Mouse (Mus musculus) lung, postnatal 0 days (tissue): ENCODE results near the gene Tomm40. TPM values are rescaled to one million over a fixed set of nuclear protein-coding genes. Genes with fewer than 3 reads are reported as not detected.

Experiments
- ATAC-seq: fragments of 200-750 bp; cut with Nextera tagmentation; 2 replicates; pipeline ENCODE4 v1.8.0; 2017; ENCODE audit warnings: moderate library complexity
- DNase-seq: peaks from one replicate; pipeline ENCODE4 v3.0.0-alpha.2; 2016; ENCODE audit warnings: low spot score
- H3K27ac ChIP-seq: fragments of 300-500 bp; sonication (generic); 2 replicates; pipeline ENCODE4 v1.5.1; 2014; ENCODE audit warnings: antibody characterized with exemption, mild to moderate bottlenecking, low read length, mixed read lengths
- H3K27me3 ChIP-seq: fragments of 300-500 bp; sonication (generic); replicated peaks from 2 replicates; pipeline ENCODE4 v1.6.1; 2014; ENCODE audit warnings: low read length, mixed read lengths; ENCODE audit not compliant: insufficient read depth
- H3K36me3 ChIP-seq: fragments of 300-500 bp; sonication (generic); 2 replicates; pipeline ENCODE4 v1.6.1; 2014; ENCODE audit warnings: low read length, mixed read lengths; ENCODE audit not compliant: insufficient read depth
- H3K4me1 ChIP-seq: fragments of 300-500 bp; sonication (generic); 2 replicates; pipeline ENCODE4 v1.6.1; 2014; ENCODE audit warnings: antibody characterized with exemption, low read depth, low read length, mixed read lengths; ENCODE audit not compliant: insufficient read depth
- H3K4me2 ChIP-seq: fragments of 300-500 bp; sonication (generic); replicated peaks from 2 replicates; pipeline ENCODE4 v1.6.1; 2014; ENCODE audit warnings: low read depth, mild to moderate bottlenecking, low read length, moderate library complexity, mixed read lengths
- H3K4me3 ChIP-seq: fragments of 300-500 bp; sonication (generic); 2 replicates; pipeline ENCODE4 v1.5.1; 2014; ENCODE audit warnings: low read depth, low read length
- H3K9ac ChIP-seq: fragments of 300-500 bp; sonication (generic); replicated peaks from 2 replicates; pipeline ENCODE4 v1.6.1; 2014; ENCODE audit warnings: low read depth, mild to moderate bottlenecking
- H3K9me3 ChIP-seq: fragments of 300-500 bp; sonication (generic); 2 replicates; pipeline ENCODE4 v1.6.1; 2016; ENCODE audit warnings: low read length, mixed read lengths
- CTCF ChIP-seq: IDR thresholded peaks from 2 replicates; pipeline ENCODE4 v1.5.1; 2016; ENCODE audit warnings: antibody characterized with exemption, mild to moderate bottlenecking
- EP300 ChIP-seq: IDR thresholded peaks from 2 replicates; pipeline ENCODE4 v1.6.1; 2016; ENCODE audit warnings: antibody characterized with exemption, mild to moderate bottlenecking, control low read depth
- WGBS: fragments of 180-500 bp; shearing (Covaris S2); extraction: QIAGEN DNeasy Blood & Tissue Kit; methylation state at CpG from one replicate; pipeline ENCODE4 v1.1.7; 2014; 5-methylcytosine and 5-hydroxymethylcytosine counted together
- polyA plus RNA-seq: library from polyadenylated mRNA; unstranded; fragments of >200 nt; fragmentation: Nextera tagmentation; extraction: Ambion mirVana; gene quantifications from 2 replicates; pipeline ENCODE4 v1.2.1, GENCODE M21; 2015

The Tomm40 gene
- polyA plus RNA-seq, 1 experiment from 2014 or later = 62.4 TPM

- Histone ChIP-seq H3K9me3 (no peaks in the 10 kb centered on the region), H3K4me2 (peak overlapping the region; percentile 81), H3K36me3 (no peaks in the 10 kb centered on the region), H3K27me3 (no peaks in the 10 kb centered on the region), H3K27ac (peak overlapping the region; percentile 96; the same call in 1 of the 2 replicates), H3K4me3 (no peak overlapping the region), H3K4me1 (peaks cover 24% of the 10 kb centered on the region; the same call in 1 of the 2 replicates), H3K9ac (no peak overlapping the region)
- DNase-seq (peak; percentile 47), ATAC-seq (no peak)
- 14% methylated on average over 6 of the region's 6 CpGs for whole genome bisulfite sequencing
- TF ChIP-seq EP300 = no peak
- no peak for TF ChIP-seq CTCF
These were observed 31.4 kb upstream of the Tomm40 start for GRCm38 (mm10) chr7:19746426-19747201.

DNA sequence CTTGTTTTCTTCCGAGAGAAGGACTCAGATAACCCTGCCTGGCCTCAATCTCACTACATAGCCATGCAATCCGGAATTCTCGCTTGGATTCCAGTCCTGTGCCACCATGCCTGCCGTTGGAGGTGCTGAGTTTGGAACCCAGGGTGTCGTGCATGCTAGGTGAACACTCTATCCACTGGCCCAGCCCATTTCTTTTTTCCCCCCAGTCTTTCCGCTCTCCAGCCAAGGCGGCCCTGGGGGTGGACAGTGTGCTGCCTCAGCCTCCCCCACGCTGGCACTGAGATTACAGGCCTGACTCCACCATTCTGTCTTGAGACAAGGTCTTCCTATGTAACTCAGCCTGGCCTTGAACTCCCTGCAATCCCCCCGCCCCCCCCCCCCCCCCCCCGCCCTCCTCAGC lies 30.7 kb upstream of the Tomm40 start:
- no peak overlapping the region for H3K27ac ChIP-seq

GRCm38 (mm10) chr7:19744590-19745385 lies 29.6 kb upstream of the Tomm40 start:
- Histone ChIP-seq H3K4me1 (peaks cover 21% of the 10 kb centered on the region; the same call in 1 of the 2 replicates), H3K4me2 (no peak overlapping the region), H3K9me3 (no peaks in the 10 kb centered on the region), H3K9ac (no peak overlapping the region), H3K4me3 (no peak overlapping the region), H3K27ac (no peak overlapping the region), H3K36me3 (no peaks in the 10 kb centered on the region), H3K27me3 (no peaks in the 10 kb centered on the region)
- ATAC-seq (no peak), DNase-seq (peak; percentile 57)
- TF ChIP-seq CTCF (no peak), EP300 (no peak)
- 37% methylated on average over 14 of the region's 14 CpGs for WGBS

More for the DNA sequence above, 30.7 kb upstream of the Tomm40 start:
- H3K4me1 ChIP-seq = peaks cover 24% of the 10 kb centered on the region; the same call in 1 of the 2 replicates
- TF ChIP-seq CTCF (no peak), EP300 (no peak)
- ATAC-seq = no peak
- no peaks in the 10 kb centered on the region for H3K27me3 ChIP-seq
- no peaks in the 10 kb centered on the region for H3K36me3 ChIP-seq
- H3K4me3 ChIP-seq = no peak overlapping the region
- no peak for DNase-seq
- H3K9ac ChIP-seq = no peak overlapping the region
- H3K9me3 ChIP-seq = no peaks in the 10 kb centered on the region
- WGBS = 74% methylated on average over 8 of the region's 10 CpGs
- H3K4me2 ChIP-seq = no peak overlapping the region

- H3K27ac ChIP-seq = no peak overlapping the region
- no peak for TF ChIP-seq EP300
- TF ChIP-seq CTCF = no peak
- H3K9me3 ChIP-seq = no peaks in the 10 kb centered on the region
- no peak for ATAC-seq
- 75% methylated on average over 6 of the region's 6 CpGs for WGBS
- H3K27me3 ChIP-seq = no peaks in the 10 kb centered on the region
- H3K4me3 ChIP-seq = no peak overlapping the region
- H3K4me2 ChIP-seq = no peak overlapping the region
- no peak for DNase-seq
- H3K4me1 ChIP-seq = peaks cover 21% of the 10 kb centered on the region; the same call in 1 of the 2 replicates
- H3K36me3 ChIP-seq = no peaks in the 10 kb centered on the region
- H3K9ac ChIP-seq = no peak overlapping the region
These were observed 28.6 kb upstream of the Tomm40 start for GRCm38 (mm10) chr7:19743791-19744190.

DNA sequence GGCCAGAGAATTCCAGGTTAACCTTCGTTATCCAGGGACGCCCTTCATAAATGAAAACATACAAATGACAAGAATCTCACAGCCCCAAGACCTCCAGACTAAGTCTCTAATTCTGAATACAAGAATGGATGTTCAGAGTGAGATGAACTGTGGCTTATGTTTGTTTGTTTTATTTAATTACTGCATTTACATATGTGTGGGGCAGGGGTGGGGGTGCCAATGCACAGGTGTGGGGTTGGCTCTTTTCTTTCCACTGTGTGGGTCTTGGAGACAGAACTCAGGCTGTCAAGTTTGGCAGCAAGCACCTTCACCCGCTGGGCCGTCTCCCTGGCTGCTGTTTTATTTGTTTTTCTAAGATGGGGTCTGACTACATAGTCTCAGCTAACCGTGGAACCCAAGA lies 27.2 kb upstream of the Tomm40 start:
- Histone ChIP-seq H3K4me3 (no peak overlapping the region), H3K4me2 (no peak overlapping the region), H3K27ac (no peak overlapping the region), H3K4me1 (peaks cover 21% of the 10 kb centered on the region; the same call in 1 of the 2 replicates), H3K27me3 (no peaks in the 10 kb centered on the region), H3K36me3 (0 out of 2 replicates have a peak, but pooled peaks cover 3% of the 10 kb centered on the region), H3K9ac (no peak overlapping the region), H3K9me3 (no peaks in the 10 kb centered on the region)
- no peak for ATAC-seq
- WGBS = 43% methylated on average over 5 of the region's 5 CpGs
- TF ChIP-seq CTCF = no peak
- DNase-seq = no peak

DNA sequence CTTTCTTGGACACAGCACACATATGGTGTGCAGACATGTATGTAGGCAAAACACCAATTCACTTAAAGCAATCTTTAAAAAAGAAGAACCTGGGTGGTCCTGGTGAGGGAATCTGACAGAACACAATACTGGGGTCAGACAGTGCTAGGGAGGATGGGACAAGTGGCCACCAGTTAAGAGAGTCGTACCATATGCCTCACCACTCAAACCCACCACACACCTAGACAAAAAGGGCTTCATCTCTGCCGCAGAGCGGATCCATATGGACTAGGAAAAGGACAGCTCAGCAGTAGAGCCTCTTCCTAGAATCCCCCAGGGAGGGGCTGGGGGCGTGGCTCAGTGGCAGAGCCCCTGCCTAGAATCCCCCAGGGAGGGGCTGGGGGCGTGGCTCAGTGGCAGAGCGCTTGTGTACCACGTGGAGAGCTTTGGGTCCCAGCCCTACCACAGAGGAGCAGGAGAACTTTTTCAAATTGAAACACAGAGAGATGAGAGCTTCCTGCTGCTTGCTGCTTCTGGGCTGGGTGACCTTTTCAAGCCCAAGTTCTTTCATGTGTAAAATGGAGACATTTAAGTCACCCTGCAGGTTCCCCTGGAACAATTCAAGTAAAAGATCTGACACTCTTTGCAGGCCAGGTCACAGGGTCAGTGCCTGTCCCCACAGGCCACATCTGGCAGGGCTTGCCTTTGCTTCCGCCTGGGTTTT lies 26.2 kb upstream of the Tomm40 start:
- Histone ChIP-seq H3K27me3 (no peaks in the 10 kb centered on the region), H3K9me3 (no peaks in the 10 kb centered on the region), H3K4me2 (no peak overlapping the region), H3K36me3 (peaks cover 8% of the 10 kb centered on the region; the same call in 1 of the 2 replicates), H3K27ac (0 out of 2 replicates have a peak overlapping the region, but pooled peaks have one; percentile 39), H3K4me3 (no peak overlapping the region), H3K9ac (no peak overlapping the region), H3K4me1 (peaks cover 19% of the 10 kb centered on the region; the same call in 1 of the 2 replicates)
- no peak for DNase-seq
- WGBS = 19% methylated on average over 8 of the region's 8 CpGs
- TF ChIP-seq EP300 = no peak
- no peak for TF ChIP-seq CTCF
- peak; percentile 45 for ATAC-seq
